Mouse (Mus musculus) hindbrain, embryonic 14.5 days (tissue): ENCODE measurements around the gene Rnf2. TPM values are rescaled to one million over a fixed set of nuclear protein-coding genes. Genes with fewer than 3 reads are reported as not detected.

ENCODE experiments used
- ATAC-seq: fragments of 200-750 bp; cut with Nextera tagmentation; 2 replicates; pipeline ENCODE4 v1.8.0; 2017; ENCODE audit warnings: moderate number of reproducible peaks, mild to moderate bottlenecking, moderate TSS enrichment, moderate library complexity; ENCODE audit not compliant: low FRiP score
- DNase-seq: peaks from one replicate; pipeline ENCODE4 v3.0.0-alpha.2; 2015; ENCODE audit warnings: low spot score
- H3K27ac ChIP-seq: fragments of 300-500 bp; sonication (generic); 2 replicates; pipeline ENCODE4 v1.5.1; 2014; ENCODE audit warnings: mild to moderate bottlenecking, moderate library complexity
- H3K27me3 ChIP-seq: fragments of 300-500 bp; sonication (generic); 2 replicates; pipeline ENCODE4 v1.6.1; 2014; ENCODE audit warnings: mild to moderate bottlenecking, low read length, mixed read lengths; ENCODE audit not compliant: control insufficient read depth, insufficient read depth
- H3K36me3 ChIP-seq: fragments of 300-500 bp; sonication (generic); replicated peaks from 2 replicates; pipeline ENCODE4 v1.6.1; 2014; ENCODE audit not compliant: control insufficient read depth, insufficient read depth
- H3K4me1 ChIP-seq: fragments of 300-500 bp; sonication (generic); replicated peaks from 2 replicates; pipeline ENCODE4 v1.6.1; 2014; ENCODE audit warnings: antibody characterized with exemption, low read length, mixed read lengths; ENCODE audit not compliant: control insufficient read depth, insufficient read depth
- H3K4me2 ChIP-seq: fragments of 300-500 bp; sonication (generic); replicated peaks from 2 replicates; pipeline ENCODE4 v1.6.1; 2014; ENCODE audit warnings: mild to moderate bottlenecking, moderate library complexity
- H3K4me3 ChIP-seq: fragments of 300-500 bp; sonication (generic); replicated peaks from 2 replicates; pipeline ENCODE4 v1.5.1; 2014; ENCODE audit warnings: mild to moderate bottlenecking, low read length
- H3K9ac ChIP-seq: fragments of 300-500 bp; sonication (generic); 2 replicates; pipeline ENCODE4 v1.6.1; 2014
- H3K9me3 ChIP-seq: fragments of 300-500 bp; sonication (generic); 2 replicates; pipeline ENCODE4 v1.6.1; 2016; ENCODE audit warnings: low read length; ENCODE audit not compliant: control insufficient read depth
- WGBS: fragments of 180-500 bp; shearing (Covaris S2); extraction: QIAGEN DNeasy Blood & Tissue Kit; methylation state at CpG from one replicate; pipeline ENCODE4 v1.1.7; 2014; 5-methylcytosine and 5-hydroxymethylcytosine counted together
- microRNA-seq: library from miRNA; unstranded; fragments of <30 nt; microRNA quantifications from one replicate; pipeline ENCODE4, GENCODE M21; 2016
- polyA plus RNA-seq: library from polyadenylated mRNA; unstranded; fragments of >200 nt; fragmentation: Nextera tagmentation; extraction: Ambion mirVana; gene quantifications from 2 replicates; pipeline ENCODE4 v1.2.1, GENCODE M21; 2014

Rnf2 gene
- polyA plus RNA-seq, 1 experiment from 2014 or later = 117 TPM

DNA sequence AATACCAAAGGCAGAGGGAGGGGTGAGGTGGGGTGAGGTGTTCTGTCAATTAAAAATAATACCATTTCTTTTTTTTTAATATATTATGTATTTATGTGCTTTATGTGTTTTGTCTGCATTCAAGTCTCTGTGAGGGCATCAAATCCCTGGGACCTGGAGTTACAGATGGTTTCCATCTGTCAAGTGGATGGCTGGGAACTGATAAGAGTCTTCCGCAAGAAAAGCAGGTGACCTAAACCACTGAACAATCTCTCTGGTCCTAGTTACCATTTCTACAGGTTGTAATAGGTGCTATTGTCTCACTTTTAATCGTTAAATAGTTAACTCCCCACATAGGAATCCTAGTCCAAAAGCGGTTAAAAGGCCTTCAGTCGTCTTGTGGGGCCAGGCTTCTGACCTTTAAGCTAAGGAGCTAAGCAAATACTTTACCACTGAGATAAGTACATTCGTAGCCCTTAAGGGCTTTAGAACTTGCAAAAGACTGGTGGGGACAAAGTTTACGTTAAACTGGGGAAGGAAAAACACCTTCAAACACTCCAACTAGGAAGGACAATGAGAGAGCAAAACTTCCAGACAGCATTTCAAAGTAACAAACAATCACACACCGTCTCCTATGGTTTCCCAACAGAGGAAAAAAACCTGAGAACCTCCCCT, 73.7 kb downstream of the Rnf2 start:
- 39% methylated on average over 7 of the region's 7 CpGs for WGBS
- no peak for ATAC-seq
- Histone ChIP-seq H3K9ac (peak overlapping the region; percentile 76), H3K27me3 (no peaks in the 10 kb centered on the region), H3K4me2 (peak overlapping the region; percentile 55), H3K36me3 (peaks cover 8% of the 10 kb centered on the region), H3K27ac (no peak overlapping the region), H3K9me3 (no peaks in the 10 kb centered on the region), H3K4me1 (peaks cover 18% of the 10 kb centered on the region), H3K4me3 (peak overlapping the region; percentile 84)
- DNase-seq = no peak

GRCm38 (mm10) chr1:151422178-151422577, 78.6 kb downstream of the Rnf2 start:
- Histone ChIP-seq H3K27ac (no peak overlapping the region), H3K4me3 (no peak overlapping the region), H3K9me3 (no peaks in the 10 kb centered on the region), H3K4me1 (peaks cover 4% of the 10 kb centered on the region), H3K36me3 (peaks cover 32% of the 10 kb centered on the region), H3K9ac (no peak overlapping the region), H3K27me3 (no peaks in the 10 kb centered on the region), H3K4me2 (no peak overlapping the region)
- no peak for DNase-seq
- no peak for ATAC-seq
- WGBS = 85% methylated on average over 3 of the region's 3 CpGs

DNA sequence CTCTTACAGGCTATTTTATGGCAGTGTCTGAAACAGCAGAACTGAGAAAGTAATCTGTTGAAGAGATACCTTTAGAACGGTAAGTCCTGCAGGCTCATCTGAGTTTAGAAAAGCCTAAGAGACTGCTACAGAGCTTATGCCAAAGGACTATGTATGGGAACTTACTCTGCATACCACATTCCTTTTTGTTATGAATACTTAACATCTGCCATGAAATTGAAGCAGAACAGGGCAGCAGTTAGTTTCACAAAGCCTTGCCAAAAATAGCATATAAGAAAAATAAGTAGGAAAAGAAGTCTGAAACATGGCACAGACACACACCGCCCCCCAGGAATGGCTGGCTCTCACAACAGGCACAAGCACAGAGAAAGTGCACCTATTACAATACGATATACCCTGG, 90.9 kb downstream of the Rnf2 start:
- Histone ChIP-seq H3K4me3 (no peak overlapping the region), H3K9me3 (no peaks in the 10 kb centered on the region), H3K4me1 (no peaks in the 10 kb centered on the region), H3K4me2 (no peak overlapping the region), H3K36me3 (peaks cover 26% of the 10 kb centered on the region), H3K27me3 (no peaks in the 10 kb centered on the region), H3K27ac (no peak overlapping the region), H3K9ac (no peak overlapping the region)
- WGBS = 96% methylated on average over 3 of the region's 3 CpGs
- ATAC-seq (no peak), DNase-seq (no peak)

Small RNA genes lying within 50 kb of the gene (microRNA-seq; reads per million reads assigned to microRNA genes)
- 1.8 reads per million, percentile 5 among the genes with 10 or more reads in this experiment for gene Mir7682

Other genes with a start within 250 kb of the Rnf2 start
- 229 and 263 TPM in 2 replicates for gene Ivns1abp, start 156.5 kb downstream of the Rnf2 start, polyA plus RNA-seq
- gene Swt1, start 72.5 kb downstream of the Rnf2 start, polyA plus RNA-seq = 15.1 and 20.2 TPM in 2 replicates
- 41.6 and 44.0 TPM in 2 replicates for gene Trmt1l, start 72.4 kb downstream of the Rnf2 start, polyA plus RNA-seq
- gene Fam129a, start 70.2 kb upstream of the Rnf2 start, polyA plus RNA-seq = 0.90 and 0.99 TPM in 2 replicates